Mouse (Mus musculus): ENCODE data around the gene Tex45.
A peak's percentile ranks its signal among the peaks of the same experiment; 100 is the strongest.

Tex45 gene

DNA sequence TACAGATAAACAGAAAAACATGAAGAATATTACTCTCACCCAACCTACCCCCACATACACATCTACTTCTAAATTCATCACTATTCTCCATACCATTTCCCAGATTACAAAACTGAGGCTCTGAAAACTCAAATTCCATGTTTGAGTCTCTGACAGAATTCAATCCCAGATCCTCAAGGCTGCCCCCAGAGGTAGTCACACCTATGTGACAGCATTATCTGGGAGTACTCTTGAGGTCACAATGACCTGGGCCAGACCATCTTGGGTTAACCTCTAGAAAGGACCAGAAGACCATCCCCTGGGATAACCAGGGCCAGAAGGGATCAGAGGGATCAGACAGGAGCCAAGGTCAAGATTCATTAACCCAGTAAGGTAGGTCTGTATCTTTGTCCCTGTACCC, at the start of gene Tex45:
Gene Tex45 (plus strand): TSS at position 301 of the 400 bp plus-strand sequence.
- DNase-seq (ENCODE audit: low spot score in 2 of 2): no peak

DNA sequence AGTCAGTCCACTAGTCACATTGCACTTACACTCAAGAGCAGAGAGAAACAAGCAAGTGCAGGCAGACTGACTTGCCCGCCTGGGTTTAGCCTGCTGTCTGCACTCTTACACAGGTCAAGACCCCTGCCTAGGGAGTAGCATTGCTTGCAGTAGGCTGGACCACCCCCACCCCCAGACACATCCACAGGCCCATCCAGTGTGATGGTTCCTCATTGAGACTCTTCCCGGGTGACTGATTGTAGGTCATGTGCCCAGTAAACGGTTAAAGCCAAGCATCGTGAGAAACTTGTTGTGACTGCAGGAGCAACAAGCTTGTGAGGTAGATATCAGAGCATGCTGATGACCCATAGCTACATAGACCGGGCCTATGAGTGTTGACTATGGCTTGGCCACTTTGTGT, 49.2 kb upstream of the Tex45 start:
- DNase-seq (ENCODE audit: low spot score in 2 of 2): no peak

DNA sequence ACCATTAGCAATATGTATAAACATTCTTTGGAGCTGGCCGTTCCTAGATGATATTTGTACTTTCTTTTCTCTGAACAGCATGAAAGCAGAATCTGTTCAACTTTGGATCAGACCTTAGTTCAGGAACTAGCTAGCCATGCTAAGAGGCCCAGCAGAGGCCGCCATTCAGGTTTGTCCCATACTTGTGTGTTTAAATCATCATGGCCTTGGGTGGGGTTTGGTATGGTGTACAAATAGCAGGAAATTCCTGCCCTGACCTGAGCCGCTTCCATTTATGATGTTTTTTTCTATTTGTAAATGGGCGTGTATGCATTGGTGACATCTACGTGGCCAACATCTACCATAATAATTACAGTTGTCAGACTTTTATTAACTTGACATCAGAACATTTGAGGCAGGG, 45.4 kb upstream of the Tex45 start:
- DNase-seq (ENCODE audit: low spot score in 2 of 2): no peak

DNA sequence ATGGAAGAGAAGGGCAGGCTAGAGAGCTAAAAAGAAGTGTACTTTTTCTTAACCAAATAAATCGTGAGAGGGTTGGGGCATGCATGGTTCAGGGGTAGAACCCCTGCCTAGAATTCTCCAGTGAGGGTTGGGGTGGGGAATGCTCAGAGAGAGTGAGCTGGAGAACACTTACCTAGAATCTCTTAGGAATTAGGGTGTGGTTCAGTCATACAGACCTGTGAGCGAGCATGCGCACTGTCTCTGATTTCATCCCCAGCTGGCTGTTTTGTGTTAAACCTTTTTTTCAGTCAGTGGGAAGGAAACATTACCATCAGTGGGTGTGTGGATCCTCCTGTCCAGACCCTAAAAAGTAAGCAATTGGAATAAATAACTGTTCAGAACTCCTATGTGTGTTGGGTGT, 44.5 kb upstream of the Tex45 start:
- DNase-seq (ENCODE audit: low spot score in 2 of 2): no peak

DNA sequence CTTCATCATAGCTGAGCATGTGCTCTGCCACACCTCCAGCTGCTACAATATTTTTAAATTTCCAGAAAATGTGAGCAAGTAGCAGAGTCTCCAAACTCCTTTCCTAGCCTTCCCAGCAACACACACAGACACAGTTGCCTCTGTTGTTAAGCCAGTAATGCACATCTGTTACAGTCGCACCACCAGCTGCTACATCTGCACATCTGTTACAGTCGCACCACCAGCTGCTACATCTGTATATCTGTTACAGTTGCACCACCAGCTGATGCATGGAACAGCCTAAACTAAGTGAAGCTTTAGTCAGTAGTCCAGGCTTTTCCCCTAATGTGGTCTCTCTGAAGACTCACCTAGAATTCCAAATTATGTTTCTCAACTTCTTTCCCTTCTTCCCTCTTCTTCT, 42.2 kb upstream of the Tex45 start:
- no peak for DNase-seq (ENCODE audit: low spot score in 2 of 2)

DNA sequence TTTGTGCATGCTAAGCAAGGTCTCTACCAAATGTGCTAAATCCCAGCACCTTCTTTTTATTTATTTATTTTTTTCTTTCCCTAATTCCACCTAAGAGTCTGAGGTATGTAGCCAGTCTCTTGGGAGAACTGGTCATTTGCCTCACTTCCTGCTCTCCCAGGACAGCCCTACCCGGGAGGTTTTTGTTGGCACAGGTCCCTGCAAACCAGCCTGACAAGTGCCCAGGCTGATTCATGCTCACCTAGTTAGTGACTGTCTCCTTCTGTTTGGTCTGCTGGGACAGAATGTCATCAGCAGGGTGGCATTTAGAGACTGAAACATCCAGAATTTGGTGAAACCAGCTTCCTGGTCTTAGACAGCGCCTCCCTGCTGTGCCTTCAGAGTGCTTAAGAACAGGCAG, 40.7 kb upstream of the Tex45 start:
- DNase-seq (ENCODE audit: low spot score in 2 of 2): no peak

DNA sequence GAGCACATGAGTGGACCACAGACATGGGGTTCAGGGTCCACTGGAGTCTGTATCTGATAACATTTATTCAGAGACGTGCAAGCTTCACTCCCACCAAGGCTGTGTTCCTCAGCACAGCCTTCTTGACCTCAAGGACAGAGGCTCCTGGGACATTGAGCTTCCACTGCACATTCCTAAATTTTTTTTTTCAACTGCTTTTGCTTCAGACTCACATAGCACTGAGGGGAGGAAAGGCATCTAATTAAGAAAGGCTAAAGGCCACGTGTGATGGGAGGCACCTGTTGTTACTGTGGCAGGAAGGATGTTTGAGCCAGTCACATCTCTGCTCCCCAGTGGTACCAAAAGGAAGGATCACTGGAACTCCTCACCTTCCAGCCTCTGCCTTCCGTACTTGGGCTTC, 39.5 kb upstream of the Tex45 start:
- DNase-seq (ENCODE audit: low spot score in 2 of 2): no peak

DNA sequence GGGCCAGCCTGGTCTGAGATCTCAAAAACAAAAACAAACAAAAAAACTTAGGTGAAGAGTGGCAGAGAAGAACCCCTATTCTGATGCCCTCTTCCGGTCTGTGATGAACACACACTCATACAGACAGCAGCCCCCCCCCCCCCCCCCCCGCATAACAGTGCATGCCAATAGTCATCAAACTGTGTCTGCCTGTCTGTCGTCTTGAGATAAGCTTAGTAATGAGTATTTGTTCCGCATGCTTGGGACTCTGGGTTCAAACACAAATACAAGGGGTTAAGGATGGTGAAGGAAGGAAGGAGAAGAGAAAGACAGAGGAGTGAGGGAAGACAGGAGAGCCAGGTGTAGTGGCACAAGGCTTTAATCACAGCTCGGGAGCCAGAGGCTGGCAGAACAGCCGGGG, 34.2 kb upstream of the Tex45 start:
- no peak for DNase-seq (ENCODE audit: low spot score in 2 of 2)

DNA sequence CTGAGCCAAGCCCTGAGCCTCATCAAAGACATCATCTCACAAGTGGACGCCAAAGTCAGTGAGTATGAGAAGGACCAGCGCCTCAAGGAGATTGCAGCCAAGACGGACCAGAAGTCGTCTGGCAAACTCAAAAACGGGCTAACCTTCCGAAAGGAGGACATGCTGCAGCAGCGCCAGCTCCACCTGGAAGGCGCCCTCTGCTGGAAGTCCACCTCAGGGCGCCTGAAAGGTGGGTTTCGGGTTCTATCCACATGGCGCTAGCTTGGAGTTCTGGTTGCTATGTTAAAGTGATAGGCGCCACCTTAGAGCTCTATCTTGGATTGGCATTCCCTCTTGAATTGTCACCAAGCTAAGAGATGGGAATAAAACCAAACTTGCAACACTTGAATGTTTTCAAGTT, 31.2 kb upstream of the Tex45 start:
- no peak for DNase-seq (ENCODE audit: low spot score in 2 of 2)

DNA sequence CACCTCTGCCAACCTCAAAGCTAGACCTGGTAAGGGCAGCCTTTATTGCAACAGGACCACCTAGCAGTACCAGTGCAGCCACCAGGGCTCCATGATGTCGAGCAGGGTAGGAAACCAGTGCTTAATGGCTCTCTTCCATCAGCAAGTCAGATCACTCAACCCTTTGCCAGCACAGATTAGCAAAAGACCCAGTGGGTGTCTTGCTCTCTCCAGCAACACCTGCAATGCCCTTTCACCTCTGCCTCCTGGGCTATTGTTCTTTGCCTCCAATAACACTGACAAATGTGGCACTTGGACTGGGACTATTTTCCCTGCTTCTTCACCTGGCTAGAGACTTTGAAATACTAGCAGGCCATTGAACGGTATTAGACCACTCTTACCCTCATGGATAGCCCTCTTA, 21.4 kb upstream of the Tex45 start:
- DNase-seq (ENCODE audit: low spot score in 2 of 2): no peak

DNA sequence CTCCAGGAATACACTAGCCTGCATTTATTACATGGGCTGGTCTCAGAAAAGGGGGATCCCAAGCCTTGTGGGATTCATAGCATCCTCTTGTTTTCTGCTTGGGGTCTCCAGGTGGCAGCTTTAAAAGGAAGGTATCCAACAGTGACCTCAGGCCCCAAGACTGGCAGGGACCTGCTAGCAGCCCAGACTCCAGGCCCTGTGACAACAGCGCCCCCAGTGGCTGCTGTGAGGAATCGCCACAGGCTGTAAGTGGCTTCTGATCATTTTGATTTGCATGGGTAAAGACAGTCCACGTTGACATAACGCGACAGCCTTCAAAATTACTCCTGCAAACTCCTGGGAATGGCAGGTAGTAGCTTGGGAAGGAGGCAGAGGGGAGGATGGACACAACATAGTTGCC, 20.0 kb upstream of the Tex45 start:
- peak in 1 of 2 experiments; percentile 54 for DNase-seq (ENCODE audit: low spot score in 2 of 2)

DNA sequence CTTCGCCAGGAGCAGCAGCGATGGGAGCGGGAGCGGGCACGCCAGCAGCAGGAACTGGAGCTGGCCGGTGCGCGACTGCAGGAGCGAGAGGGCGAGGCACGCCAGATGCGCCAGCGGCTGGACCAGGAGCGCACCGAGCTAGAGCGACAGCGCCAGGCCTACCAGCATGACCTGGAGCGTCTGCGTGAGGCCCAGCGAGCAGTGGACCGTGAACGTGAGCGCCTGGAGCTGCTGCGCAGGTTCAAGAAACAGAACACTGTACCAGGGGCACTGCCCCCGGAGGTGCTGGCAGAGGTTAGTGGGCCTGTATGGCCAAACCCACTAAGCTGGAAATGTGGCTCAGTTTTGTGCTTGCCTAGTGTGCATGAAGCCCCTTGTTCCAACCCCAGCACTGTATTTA, 18.7 kb upstream of the Tex45 start:
- DNase-seq (ENCODE audit: low spot score in 2 of 2): no peak

DNA sequence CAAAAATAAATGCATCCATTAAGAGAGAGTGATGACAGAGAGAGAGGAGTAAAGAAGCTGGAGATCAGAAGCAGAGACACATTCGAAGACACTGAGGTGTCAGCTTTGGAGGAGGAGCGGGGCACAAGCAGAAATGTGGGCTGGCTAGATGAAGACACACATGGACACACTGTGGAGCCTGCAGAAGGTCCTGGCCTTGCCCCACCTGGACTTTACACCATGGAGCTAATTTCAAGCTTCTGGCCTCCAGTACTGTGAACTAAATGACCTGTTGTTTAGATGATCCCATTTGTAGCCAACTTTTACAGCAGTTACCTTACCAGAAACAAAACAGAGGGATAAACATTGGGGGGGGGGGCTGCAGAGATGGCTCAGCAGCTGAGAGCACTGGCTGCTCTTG, 7.4 kb upstream of the Tex45 start:
- no peak for DNase-seq (ENCODE audit: low spot score in 2 of 2)

DNA sequence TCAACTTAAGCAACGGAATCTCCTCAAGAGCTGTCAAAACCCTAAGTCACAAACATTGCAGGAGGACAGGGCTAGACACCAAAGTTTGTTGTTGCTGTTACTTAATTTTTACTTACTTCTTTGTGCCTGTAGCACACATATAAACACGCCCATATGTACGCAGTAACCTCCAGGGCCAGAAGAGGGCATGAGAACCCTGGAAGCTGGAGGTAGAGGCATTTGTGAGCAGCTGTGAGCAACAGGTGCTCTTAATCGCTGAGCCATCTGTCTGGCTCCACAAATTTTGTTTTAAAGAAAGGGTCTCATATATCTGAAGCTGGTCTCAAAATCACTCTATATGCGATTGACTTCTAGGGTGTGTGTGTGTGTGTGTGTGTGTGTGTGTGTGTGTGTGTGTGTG, 6.4 kb upstream of the Tex45 start:
- peak; percentile 50 to 60 for DNase-seq (ENCODE audit: low spot score in 2 of 2)

DNA sequence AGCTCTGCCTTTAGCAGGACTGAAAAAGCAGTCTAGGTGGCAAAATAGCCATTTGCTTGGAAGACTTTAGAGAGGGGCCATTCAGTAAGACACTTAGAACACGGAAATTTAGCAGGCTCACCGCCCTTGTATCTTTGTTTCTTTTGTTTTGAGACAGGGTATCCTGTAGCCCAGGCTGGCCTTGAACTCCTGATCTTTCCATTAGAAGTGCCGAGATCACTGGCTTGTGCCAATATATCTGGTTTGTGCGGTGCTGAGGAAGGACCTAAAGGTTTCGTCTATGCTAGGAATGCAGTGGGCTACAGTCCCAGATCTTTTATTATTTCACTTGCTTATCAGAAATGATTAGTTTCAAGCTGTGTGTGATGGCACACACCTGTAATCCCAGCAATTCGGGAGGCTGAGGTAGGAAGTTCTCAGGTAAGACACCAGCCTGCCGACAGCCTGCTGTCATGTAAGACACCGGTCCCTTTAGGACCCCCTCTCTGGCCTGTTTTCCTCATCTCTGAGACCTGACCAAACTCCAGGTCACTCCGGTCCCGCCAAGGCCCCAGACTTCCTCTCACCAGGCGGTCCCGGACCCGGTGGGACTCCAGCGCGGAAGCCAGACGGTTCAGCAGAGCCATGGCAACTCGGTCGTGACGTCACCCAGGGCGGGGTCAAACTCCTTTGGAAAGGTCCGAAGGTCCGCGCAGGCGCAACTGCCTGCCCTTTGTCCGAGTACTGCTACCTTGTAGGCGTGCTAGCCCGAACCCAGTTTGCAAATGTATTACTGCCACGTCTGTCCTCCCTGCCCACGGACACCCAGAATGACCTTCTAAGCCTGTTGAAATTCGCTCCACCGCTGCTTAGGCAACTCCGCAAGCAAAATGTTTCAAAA, 3.4 kb upstream of the Tex45 start, which contains the start of gene Pex11g:
Gene Pex11g (minus strand): TSS at position 675 of the 880 bp plus-strand sequence.
- DNase-seq (ENCODE audit: low spot score in 2 of 2): peak; percentile 72 to 76

DNA sequence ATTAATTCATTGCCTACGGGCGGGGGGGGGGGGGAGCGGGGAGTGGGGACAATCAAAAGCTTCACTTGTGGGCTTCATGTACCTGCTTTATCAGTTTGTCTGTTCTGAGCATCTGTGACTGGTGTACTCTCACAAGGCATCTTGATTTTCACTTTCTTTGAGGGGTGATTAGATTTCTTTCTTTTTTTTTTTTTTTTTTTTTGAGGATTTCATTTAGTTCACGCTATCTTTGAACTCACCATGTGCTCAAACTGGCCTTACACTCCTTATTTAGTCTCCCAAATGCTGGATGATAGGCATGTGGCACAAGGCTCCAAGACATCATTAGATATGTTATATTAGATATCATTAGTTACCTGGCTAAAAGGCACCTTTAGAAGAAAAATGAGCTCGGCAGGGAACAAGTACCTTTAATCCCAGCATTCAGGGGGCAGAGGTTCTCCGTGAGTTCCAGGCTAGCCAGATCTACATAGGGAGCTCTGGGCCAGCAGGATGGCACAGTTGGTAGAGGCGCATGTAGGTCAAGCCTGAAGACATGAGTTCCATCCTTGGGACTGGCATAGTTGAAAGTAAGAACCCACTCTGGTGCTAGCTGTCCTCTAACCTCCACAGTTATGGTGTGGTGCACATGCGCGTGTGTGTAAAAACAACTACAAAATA, 2.6 kb upstream of the Tex45 start:
- no peak for DNase-seq (ENCODE audit: low spot score in 2 of 2)

DNA sequence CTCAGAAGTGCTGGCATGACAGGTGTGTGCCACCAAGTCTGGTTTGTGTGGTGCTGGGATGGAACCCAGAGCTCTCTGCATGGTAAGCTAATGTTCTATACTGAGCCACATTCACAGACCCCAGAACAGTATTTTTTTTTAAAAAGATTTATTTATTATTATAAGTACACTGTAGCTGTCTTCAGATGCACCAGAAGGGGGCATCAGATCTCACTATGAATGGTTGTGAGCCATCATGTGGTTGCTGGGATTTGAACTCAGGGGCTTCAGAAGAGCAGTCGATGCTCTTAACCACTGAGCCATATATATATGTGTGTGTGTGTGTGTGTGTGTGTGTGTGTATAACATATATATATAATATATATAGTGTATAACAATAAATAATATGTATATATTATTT, 1.8 kb upstream of the Tex45 start:
- no peak for DNase-seq (ENCODE audit: low spot score in 2 of 2)

DNA sequence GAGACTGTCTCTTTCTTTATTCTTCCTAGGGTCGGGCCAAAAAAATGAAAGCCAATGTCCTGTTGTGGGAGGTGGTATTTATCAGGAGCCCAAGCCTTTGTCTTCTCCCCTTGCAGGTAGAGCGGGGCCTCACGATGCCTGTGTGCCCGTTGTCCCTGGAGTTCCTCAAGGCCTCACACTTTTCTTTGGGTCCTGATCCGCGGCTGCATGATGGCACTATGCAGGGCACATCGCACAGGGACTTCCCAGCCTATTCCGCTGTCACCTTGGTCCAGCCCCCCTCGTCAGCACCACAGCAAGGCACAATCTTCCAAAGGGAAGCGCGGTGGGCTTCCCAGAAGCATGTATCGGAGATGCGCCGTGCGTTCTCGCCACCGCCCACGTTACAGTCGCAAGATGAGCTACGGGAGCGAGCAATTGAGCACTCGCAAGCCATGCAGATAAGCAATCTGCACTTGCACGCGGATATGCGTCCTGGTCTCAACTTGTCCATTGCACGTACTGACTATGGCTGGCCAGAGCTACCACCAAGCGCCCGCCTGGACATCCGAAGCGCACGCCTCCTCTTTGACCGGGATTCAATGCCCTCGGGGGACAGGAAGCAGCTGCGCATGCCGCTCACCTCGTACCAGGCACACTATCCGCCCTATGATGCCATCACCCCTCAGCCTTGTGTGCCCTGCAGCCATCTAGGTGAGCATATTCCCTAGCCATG, 5.2 kb downstream of the Tex45 start:
- DNase-seq (ENCODE audit: low spot score in 2 of 2): no peak

DNA sequence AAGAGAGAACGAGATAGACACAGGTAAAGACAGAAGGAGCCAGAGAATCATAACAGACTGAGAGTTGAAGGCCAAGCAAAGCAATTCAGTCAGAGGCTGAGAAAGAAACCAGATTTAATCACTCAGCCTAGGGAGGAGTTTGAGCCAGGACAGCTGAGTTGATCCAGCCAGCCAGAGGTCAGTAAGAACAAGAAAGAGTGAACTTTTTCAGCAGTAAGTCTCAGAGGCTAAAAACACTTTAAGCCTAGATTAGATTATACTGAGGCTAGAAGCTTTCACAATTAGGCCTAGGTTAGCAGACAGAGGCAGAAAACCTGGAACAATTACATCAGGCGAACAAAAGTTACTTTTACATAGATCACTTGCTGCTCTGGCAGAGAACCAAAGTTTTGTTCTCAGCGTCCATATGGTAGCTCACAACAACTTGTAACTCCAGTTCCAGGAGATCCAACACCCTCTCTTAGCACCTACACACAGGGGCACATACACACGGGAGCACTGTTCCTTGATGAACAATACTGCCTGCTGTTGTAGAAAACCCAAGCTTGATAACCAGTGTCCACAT, 9.6 kb downstream of the Tex45 start:
- no peak for DNase-seq (ENCODE audit: low spot score in 2 of 2)

DNA sequence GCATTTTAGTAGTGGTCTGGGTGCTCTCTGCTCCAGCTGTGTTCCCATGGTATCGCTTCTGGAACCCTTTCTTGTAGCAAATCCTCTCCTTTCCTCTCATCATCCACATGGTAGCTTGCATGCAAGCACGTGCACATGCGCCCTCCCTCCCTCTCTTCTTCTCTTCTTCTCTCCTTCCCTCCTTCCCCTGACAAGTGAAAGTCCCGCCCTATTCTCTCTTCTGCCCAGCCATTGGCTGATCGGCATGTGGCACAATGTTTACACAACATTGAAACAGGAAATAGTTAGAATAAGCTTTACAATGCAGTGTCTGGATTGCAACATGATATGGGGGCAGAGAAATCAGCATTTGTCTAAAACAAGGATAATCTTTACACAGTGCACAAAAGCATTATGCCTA, 10.9 kb downstream of the Tex45 start:
- DNase-seq (ENCODE audit: low spot score in 2 of 2): no peak

DNA sequence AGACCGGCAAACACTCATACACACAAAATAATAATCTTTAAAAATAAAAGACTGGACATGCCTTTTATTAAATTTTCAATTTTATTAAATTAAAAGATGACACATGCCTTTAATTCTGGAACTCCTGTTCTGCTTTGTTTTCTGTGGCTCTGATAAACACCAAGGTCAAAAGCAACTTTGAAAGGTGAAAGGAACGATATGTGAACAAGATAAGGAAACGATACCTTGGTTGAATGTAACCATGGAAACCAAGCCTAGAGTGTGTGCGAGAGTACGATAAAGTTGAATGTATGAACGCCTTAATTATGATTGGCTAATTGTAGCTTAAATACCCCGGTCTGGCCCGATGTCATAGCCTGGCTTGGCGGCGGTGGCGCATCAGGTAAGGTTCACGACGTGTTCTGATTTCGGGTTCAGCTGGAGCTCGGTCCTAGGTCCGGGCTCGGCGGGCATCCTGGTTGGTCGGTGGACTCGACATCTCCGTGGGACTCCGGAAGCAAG, 11.6 kb downstream of the Tex45 start:
- DNase-seq (ENCODE audit: low spot score in 2 of 2): no peak

DNA sequence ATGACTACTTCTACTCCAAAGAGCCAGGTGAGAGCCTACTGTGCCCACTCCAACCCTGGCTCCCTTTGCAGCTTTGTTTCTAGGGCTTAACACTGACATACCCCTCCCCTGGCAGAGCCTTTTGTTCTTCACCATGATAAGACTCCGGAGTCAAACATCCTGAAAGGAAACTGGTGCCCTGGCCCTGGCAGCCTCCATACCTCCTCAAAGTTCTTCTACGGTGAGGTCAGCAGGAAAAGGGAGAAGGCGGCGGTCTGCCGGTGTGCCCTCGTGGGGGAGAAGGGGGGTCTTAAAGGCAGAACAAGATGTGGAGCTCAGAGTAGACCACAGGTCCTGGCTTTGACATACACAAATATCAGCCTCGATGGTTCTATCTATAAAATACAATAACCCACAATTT, 12.9 kb downstream of the Tex45 start:
- no peak for DNase-seq (ENCODE audit: low spot score in 2 of 2)
